Mouse (Mus musculus) mesoderm, embryonic 11.5 days (tissue): ENCODE measurements around the gene Fhit.
"Not testable (repeated sequence)": the region's sequence is repeated elsewhere in the genome, so short reads cannot be mapped to it uniquely, and the experiment has no call there.

ENCODE experiments used
- DNase-seq: peaks from one replicate; pipeline ENCODE4 v3.0.0-alpha.2; 2012; ENCODE audit warnings: low read depth, low spot score

Gene Fhit

DNA sequence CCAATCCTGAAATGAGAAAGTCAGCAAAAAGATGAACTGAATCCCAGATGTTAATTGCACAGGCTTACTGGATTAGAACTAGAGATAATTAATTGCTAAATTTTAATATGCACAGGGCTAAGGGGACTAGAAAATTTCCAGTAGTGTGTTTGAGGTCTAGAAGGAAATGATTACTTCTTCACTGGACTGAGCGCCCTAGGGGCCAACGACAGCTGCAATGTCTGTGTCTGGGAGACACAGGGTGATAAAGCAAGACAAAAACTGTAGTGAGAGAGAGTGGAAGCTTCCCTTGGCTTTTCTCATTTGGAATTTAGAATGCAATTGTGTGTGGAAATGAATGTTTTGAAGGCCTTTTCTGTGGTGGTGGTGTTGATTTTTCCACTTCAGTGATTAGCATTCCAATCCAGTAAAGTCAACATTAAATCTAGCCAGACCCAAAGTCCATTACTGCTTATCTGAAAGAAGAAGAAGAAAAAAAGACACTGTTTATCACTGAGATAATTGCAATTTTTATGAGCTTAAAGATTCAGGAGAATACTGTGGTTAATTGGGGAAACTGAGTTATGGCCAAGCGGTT is 1184.8 kb downstream of the Fhit start:
- no peak for DNase-seq

DNA sequence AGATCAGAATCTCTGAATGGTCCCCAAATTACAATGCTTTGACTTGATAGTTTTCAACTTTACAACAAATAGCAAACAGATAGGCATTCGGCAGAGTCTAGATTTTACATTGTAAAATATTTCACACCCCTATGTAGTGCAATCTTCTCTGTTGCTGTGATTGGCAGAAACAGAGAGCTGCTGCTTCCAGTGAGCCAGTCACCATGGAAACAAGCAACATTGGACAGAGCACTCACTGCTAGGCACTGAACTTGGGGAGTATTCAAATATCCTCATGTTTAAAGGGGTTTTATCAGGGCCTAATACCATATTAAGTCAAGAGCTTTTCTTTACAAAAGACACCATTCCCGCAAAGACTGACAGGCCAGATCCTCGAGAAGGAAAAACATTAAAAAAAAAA is 1187.4 kb downstream of the Fhit start:
- DNase-seq = no peak

DNA sequence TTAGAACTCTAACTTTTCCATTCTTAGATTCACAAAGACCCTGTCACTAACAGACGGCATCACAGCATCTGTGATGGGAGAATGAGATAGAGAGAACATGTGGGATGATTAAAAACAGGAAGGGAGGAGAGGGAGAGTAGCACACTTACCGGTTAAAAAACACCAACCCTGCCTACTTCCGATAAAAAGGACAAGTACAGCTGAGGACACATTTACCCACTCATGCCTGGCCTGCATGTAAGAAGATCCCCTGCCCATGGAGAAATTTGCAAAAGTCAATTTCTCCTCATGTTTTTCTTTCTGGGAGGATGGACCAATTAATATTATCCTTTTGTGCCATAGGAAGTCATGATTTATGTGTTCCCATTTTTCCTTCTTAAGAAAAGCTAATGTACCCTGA is 1198.0 kb downstream of the Fhit start:
- DNase-seq = no peak

DNA sequence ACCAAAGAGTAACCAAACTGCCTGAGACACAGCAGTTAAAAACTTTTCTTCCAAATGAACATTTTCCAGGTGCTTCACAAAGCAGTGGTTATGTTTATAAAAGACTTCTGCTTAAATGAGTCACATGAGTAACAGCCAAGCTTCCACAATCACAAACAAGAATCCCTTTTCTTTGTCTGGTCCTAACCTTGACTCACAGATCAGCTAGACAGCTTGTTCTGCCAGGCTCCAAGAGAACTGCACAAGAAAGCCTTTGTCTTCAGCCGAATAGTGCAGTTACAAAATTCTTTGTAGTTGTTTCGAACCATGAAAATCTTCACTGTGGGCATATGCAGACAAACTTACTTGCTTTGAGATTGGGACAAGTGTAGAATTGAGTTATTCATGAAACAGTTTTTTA is 1201.4 kb downstream of the Fhit start:
- DNase-seq = no peak

DNA sequence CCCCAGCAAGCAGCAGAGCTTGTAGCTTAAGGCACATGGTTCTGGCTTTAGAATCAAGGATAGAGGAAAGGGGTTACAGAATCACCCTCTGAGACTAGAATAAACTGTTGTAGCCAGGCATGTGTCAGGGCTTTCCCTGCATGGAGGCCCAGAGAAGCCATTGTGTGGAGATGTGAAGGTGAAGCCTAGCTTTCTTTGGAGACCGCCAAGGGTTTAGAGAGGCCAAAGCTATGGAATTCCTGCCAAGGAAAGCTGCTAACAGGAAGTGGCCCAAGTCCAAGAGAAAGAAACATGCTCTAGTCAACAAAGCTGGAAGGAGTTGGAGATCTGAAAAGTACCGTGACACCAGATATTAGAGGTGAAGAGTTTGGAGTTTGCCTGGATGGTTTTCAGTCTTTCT is 1262.3 kb downstream of the Fhit start:
- DNase-seq = no peak

DNA sequence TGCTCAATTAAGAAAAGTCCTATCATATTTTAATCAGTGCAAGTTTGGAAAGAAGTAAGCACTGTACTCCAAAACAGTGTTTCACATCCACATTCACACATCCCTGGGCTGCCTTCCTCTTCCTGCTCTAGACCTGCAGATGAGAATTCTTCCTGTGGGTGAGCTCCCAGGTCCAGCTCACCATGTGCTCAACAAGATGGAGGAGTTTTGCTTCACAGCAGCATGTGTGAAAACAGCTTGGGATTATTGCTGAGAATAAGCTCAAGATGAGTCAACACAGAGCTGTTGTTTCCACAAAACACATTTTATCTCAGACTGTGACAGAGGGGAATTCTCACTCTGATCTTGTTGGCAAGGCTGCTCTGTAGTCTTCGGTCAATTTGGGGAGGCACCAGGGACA is 1265.3 kb downstream of the Fhit start:
- DNase-seq = no peak

DNA sequence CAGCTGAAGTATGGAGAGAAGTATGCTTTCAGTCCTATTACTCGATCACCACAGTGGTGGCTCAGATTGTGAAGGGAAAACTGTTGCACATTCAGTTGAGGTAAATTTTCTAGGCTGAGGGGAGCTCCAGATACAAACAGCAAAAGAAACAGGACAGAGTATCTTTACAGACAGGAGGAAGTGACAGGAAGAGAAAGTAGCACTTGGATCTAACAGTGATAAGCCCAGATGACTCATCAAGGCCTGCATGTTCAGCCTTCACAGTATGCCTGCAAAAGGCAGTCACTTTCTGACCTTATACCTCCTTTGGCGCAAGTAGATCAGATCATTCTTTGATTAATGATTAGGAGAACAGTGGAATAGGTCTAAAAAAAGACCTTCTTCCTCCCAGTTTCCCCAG is 1309.8 kb downstream of the Fhit start:
- DNase-seq = no peak

DNA sequence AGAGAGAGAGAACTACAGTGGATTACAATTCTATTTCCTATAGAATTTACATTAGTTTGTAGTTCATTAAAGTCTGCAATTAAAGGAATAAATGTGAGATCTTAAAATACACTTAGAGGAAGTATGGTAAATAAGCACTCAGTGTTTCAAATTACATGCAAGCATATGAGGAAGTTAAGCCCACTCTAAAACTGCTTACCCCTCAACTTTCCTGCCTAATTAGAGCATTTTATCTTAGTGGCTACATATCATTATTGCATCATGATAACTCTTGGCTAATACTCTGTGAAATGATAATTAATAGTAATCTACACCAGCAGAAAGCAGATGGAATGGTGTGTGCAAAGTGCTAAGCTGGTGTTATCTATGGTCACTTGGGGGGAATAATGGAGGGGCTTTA is 1329.5 kb downstream of the Fhit start:
- DNase-seq = no peak

DNA sequence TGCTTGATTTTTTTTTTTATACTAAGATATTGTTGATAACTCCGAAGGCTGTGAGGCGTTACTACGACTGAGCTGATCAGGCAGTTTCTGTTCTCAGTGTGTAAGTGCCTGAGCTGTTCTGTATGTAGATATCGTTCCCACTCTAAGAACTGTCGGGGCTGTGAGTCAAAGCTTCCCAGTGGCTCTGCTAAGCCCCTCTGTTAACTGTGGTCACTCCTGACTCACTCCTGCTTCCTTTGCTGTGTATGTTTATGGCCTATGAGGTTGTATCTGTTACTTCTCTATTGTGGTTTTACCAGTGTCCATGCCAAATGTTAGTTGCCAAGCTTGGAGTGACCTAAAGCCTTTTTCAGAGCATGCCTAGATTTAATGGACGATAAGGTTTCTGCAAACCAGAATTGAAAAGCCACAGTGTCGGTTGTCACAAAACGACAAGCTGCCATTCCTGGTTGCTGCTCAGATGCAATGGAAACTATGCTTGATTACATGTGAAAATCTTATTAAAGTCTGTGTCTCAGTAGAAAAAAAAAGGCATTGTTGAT is 1333.1 kb downstream of the Fhit start:
- DNase-seq = not testable (repeated sequence)

DNA sequence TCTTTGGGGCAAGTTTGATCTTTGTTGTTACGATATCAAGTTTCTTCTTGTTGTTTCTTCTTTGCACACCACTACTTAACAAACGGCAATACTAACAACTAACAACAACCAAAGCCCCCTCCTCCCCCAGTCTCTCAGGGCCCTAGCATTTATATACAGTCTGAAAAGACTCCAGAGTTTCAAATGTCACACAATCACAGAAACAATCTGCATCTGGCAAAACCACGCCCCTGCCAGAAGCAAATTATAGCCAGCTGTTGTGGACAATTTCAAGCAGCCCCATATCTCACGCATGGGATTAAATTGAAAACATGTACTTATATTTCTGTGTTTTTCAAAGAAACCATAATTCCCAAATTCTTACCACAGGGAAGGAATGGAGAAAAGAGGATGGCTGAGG is 1345.9 kb downstream of the Fhit start:
- DNase-seq = no peak

DNA sequence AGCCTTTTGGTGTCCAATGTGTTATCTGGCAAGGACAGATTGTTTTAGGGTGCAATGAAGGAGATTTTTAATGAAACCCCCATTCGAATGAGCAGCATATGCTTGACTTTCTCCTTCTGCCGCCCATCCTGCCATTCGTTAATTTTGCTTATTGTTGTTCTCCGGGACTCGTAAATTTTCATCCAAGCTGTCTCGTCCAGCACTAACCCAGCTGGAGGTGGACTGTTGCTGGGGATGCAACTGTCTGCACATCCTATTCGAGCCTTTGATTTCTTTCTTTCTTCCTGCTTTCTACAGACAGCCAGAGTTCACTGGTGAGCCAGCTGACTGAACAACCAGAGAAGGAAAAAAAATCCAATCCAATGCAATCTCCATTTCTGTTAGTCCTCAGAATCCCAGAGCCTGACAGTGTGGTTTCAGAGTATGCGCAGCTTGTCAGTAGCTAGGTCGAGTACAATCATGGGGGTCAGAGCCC is 1350.0 kb downstream of the Fhit start:
- peak; percentile 42 for DNase-seq

DNA sequence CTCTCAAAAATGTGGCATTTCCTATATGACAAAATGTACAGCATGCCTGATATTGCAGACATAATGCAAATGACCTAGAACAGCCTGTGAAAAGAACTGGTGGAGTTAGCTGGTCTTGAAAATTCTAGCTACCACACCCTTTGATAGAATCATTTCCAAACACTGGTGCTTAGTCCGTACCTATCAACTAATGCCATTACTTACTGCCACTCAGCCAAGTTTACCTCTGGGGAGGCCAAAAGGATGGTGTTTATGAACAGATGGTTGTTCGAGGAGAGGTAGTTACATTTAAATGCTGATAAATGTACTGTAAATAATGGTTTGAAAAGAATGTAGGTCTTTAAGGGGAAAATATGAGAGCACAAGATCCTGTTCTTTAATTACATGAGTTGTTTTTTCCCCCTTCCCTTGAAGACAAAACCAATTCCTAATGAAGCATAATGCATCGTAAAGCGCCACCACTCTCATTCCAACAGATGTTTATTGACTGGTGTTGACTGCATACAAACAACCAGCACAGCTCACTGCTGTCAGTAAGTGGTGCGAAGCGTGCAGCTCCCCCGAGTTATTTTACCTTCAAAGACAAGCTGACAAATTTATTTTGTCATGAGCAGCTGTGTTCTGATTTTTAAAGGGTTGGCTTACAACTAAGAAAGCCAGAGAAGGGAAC is 1350.5 kb downstream of the Fhit start:
- peak; percentile 31 for DNase-seq

DNA sequence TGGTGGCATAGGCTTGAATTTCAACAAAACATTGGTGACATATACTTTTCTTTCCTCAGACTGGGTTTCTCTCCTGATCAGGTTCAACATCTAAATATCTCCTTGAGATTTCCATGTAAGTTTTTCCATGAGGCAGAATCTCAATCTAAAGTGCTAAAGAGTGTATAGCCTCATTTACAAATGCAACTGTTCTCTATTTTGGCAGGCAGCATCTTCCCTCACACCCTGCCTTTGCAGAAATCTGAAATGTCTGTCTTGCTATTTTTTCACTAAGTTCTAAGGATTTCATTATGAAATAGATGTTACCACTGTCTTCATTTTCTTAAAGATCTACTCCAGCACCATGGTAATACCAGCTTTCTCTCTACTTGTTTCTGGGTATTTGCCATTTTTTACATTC is 1368.4 kb downstream of the Fhit start:
- DNase-seq = no peak

DNA sequence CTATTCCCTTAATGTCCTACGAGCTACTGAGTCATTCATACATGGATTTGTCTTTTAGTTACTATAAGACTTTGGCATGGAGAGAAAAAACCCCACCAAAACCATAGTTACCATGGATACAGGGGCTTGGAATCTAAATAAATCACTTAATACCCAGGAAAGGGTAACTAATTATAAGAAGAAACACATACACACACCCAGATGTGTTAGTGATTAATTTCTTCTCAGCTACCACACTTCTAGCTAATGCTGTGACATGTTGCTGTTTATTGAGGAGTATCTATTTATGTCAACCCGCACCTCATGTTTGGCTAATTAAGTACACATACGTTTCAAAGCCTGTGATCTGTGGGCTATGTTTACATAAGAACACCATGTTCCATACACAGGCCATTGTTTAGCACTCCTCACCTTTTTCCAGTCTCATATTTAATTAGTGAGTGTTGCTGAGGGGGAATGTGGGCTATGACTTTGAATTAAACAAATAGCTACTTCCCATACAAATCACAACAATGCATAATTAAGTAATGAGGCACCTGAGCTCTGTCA is 1373.4 kb downstream of the Fhit start:
- DNase-seq = no peak

DNA sequence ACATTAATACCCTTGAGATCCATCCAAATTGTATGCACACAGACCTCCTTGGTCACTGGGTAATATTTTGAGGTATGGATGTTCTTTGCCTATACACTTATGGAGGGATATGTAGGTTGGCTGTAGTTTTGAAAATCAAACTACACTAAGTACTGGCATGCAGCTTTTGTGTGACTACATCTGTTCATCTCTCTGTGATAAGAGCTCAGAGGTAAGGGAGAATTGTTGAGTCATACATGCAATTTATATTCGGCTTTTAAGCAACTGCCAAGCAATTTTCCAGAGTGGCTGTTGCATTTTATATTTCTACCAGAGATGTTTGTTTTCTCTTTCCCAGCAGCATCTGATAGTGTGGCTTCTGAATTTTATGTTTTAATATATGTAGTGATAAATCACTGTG is 1374.4 kb downstream of the Fhit start:
- DNase-seq = no peak

DNA sequence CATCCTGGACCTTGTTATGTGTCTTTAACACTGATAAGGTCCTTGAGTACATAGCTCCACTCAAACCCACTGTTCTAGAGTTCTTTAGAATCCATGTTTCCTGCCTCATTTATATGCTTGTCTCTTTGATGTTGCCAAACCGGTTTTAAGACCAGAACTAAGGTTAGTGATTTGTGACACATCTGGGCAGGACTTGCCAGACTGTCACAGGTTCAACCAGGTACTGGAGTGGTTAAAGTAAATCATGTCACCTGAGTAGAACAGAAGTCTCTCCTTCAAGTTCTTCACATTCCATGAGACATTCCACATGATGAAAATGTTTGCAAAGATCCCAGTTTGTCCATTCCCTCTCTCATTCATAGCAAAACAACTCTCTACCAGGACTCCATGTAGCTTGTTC is 1376.0 kb downstream of the Fhit start:
- DNase-seq = no peak

DNA sequence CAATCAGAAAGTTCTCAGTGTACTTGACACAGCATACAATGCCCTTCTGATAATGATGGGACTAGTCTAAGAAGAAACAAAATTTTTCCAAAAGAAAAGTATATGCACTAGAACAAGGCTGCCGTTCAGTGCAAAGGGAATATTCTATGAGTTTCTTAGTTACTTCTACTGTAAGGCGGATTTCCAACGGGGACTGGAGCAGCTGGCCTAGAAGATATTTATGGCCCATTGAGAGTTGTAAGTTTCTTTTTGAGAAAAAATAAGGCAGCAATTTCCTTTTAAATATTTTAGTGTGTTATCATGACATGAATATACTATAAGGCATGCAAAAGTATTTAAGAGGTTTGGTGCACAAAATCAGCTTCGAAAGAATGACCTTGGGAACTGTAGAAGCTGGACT is 1410.5 kb downstream of the Fhit start:
- DNase-seq = no peak

DNA sequence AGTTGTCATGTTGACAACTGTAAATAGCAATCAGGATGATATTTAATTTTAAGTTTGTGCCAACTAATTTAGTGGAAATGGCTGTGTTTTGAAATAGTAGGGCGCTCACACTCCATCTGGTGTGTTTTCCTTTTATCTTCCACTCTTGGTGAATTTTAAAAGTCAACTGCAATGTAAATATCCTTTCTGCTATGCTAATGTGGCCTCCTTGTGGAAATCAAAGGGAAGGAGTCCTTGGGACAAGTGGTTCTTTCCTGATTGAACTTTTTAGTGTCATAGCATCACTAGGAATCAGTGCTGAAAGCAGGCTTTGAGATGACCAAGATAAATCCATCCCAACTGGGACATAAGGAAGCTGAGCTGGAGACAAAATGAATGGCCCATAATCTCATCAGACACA is 1413.1 kb downstream of the Fhit start:
- DNase-seq = no peak

DNA sequence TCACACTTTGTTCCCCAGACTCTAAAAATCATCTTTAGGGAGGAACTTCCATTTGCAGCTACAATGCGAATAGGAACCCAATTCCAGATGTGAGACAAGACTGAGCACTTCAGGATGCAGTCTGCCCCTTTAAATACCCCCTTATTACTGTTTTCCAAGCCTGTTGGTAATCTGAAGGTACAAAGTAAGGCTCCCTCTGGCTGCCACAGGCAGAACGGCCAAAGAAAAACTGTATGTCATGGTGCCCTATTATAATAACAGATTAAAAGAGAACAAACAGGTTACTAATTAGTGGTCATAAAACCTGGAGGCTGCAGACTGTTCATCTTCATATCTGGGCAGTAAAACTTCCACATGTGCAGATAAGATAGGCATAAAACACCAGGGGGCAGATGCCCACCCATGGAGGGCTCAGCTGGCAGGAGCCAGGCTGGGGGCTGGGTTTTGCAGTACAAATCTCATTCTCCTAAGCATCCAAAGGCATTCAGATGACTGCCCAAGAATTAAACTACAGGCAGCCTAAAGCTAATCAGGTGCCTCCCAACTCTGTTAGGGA is 1439.8 kb downstream of the Fhit start:
- peak; percentile 4 for DNase-seq

DNA sequence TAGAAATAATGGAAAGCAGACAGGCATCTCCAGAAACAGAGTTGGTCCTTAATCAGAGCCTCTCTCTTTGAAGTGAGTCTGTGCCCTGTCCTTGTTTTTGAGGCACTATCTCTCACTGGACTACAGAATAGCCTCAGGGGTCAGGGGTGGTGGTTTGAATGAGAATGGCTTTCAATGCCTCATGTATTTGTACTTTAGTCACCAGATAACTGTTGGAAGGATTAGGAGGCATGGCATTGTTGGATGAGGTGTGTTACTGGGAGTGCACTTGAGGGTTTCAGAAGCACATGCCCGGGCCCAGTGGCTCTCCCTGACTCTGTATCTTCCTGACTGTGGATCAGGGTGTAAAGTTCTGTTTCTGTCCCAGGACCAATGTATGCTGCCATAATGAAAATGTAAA is 1463.2 kb downstream of the Fhit start:
- DNase-seq = no peak

DNA sequence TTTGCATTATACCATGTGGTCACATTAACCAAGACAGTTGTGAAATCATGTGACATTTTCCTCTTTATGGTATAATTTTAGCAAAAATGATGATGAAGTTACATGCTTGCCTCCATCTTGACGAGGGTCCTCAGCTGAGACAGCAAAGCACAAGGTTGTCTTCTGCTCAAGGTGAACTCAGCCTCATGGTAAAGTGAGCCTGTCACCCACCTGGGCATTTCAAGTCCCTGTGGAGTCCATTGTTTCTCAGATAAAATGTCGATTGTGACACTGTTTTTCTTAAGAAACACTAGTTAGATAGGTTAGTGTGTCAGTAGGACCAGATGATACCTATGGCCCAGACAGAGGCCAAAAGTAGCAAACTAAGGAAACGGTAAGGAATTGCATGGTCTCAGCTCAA is 1464.7 kb downstream of the Fhit start:
- no peak for DNase-seq

DNA sequence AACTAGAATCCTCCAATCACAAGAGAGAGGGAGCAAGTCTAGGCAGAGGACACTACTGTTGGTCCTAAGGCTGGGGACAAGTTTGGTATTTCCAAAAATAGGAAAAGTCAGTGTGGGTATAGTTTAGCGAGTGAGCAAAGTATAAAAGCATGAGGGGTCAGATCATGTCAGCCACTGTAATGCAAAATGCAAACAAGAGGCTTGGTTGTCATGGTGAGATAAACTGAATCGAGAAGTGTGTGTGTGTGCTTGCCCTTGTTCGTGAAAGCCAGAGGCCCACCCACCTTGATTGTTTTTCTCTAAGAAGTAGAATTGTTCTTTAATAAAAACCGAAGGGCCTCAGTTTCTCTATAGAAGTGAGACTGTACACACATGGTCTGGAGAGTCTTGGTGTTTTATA is 1465.8 kb downstream of the Fhit start:
- no peak for DNase-seq

DNA sequence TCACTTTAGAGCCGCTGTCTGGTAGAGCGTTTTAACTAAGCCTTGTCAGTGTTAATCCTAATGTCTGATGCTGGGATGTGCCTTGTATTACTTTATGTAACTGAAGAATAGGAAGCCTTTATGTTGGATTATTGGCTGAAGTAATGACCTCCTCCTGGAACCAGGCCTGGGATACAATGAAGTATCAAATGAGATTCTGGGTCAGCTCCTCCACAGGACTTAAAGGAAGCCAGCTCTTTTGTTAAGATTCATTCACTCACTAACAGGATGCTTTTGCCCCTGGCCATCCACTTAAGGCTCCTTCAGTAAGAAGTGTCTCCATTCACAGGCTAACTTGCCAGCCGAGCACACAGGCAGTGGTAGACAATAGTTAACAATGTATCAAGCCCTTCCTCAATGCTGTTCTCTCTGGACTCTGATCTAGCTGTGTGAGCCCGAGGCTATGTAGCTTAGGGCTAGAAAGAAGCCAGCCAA is 1466.6 kb downstream of the Fhit start:
- DNase-seq = no peak
